Mouse (Mus musculus): ENCODE measurements around the gene Efcab5.

DNA sequence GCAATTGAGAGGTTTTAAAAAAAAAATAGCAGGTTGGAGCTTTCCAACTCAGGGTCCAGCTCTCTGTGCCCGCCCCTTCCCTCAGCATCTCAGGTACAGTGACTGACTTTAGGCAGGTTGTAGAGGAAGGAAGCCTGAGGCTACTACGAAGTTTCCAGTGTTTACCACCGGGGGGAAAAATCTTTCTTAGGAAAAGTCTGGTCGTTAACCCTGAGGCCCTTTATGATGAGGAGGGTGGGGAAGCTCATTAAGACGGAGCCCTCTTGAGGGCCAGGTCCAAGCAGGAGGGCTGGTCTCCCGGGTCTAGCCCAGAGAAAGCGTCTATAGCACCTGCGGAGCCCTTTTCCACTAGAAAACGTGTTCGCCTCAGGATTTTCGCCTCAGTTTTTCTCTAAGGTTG is 26.7 kb upstream of the Efcab5 start:
- TF ChIP-seq CTCF (IDR thresholded peaks at IDR 0.05; ENCODE audit: borderline replicate concordance, control insufficient read depth, extremely low read depth, insufficient read depth, low read length, poor library complexity) (no peak), POLR2A (IDR thresholded peaks at IDR 0.05; ENCODE audit: control insufficient read depth, extremely low read depth, insufficient read depth, low read length, poor library complexity) (no peak)
